Mouse (Mus musculus) megakaryocyte-erythroid progenitor cell, adult 5-6 weeks (primary cell): Measurements from ENCODE around the gene Btbd18. TPM values are rescaled to one million over a fixed set of nuclear protein-coding genes. Genes with fewer than 3 reads are reported as not detected.
"Not testable (repeated sequence)": the region's sequence is repeated elsewhere in the genome, so short reads cannot be mapped to it uniquely, and the experiment has no call there.

ENCODE experiments used
- ATAC-seq: replicated peaks from 2 replicates; pipeline ENCODE4 v1.8.0; 2016; ENCODE audit warnings: mild to moderate bottlenecking, inconsistent platforms; ENCODE audit not compliant: severe bottlenecking, poor library complexity, low FRiP score, low TSS enrichment
- total RNA-seq, 2 experiments: library from RNA; stranded (forward) in 1 of 2; stranded (reverse) in 1 of 2; fragments of 200-1000, 215-1000 nt in 1 of 2; fragments of >200 nt in 1 of 2; fragmentation: Nextera tagmentation in 1 of 2; gene quantifications; 2 replicates each; pipeline ENCODE4 v1.2.3; 2014 to 2017

Btbd18 gene
- total RNA-seq, 2 experiments from 2014 or later, result not detected

DNA sequence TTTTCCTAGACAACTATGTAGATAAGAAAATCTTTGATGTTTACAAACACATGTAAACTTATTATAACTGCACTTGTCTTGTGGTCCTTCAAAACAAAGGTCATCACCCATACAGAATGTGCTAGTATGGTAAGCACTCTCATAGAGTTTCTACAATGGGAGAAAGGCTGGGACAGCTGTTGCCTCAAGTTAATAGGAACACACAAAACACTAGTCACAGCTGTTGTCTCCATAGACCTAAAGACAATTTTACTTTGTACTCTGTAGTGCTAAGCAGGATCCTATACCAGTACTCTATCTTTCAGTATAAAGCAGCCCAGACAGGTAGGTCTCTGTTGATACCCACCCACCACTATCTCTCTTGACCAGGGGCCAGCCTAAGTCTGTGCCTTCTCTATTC is 18.0 kb upstream of the Btbd18 start:
- ATAC-seq, result 0 out of 2 replicates have a peak, but pooled peaks have one; percentile 16

- no peak for ATAC-seq
Observed at GRCm38 (mm10) chr2:84646138-84646537, 12.7 kb upstream of the Btbd18 start.

DNA sequence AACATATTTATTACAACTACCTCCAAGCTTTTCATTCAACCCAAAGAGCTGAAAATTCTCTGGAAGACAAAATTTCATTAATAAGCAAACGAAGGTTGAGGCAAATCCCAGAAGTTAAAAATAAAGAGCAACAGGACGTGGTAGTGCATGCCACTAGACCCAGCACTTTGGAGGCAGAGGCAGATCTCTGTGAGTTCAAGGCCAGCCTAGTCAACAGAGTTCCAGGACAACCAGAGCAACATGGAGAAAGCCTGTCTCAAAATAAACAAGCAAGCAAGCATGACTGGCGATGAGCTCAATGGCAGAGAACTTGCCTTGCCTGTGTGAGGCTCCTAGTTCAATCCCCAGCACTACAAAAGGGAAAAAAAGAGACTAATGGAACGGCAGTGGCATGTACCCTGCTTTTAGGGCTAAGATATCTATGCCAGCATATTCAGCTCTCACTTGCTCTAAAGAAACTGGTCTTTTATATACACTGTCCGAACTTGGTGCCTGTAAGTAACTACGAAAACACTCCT is 11.8 kb upstream of the Btbd18 start:
- no peak for ATAC-seq

DNA sequence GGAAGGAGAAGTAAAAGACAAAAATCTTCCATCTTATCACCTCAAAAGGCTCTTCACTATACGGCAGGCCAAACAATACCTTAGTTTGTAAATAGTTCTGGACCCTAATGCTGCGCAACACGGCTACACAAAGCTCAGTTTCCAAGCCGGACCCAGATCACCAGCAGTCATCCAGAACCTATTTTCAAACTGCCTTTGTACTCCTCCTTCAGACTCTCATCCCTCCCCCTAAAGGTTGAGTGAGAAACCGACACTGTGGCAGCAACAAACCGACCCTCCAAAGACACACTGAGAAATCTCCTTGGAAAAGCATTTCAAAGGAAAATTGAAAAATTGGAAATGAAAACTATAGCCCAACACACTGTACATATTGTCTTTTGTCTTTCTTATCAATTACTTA is 10.5 kb upstream of the Btbd18 start:
- ATAC-seq, result no peak

DNA sequence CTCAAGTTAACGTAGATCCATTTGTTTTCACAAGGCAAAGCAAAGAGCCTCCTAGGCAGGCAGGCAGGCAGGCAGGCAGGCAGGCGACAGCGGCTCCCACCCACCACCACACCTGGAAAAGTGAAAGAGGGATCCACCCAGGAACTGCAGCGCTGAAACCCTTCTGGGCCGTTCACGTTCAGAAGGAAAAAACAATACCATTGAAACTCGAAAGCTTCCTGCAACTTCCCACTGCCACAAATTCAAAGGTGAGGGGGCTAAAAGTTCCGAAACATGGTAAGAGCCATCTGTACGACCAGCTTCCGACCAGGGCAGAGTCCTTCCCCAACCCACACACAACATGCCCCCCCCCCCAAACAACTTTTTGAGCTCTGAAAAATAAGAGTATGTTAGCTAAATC is 9.2 kb upstream of the Btbd18 start:
- ATAC-seq, result no peak

GRCm38 (mm10) chr2:84650464-84651195 is 8.2 kb upstream of the Btbd18 start, which contains the start of gene Ctnnd1:
Gene Ctnnd1, minus strand, starts transcription at chr2:84650765.
- ATAC-seq, result peak; percentile 95

DNA sequence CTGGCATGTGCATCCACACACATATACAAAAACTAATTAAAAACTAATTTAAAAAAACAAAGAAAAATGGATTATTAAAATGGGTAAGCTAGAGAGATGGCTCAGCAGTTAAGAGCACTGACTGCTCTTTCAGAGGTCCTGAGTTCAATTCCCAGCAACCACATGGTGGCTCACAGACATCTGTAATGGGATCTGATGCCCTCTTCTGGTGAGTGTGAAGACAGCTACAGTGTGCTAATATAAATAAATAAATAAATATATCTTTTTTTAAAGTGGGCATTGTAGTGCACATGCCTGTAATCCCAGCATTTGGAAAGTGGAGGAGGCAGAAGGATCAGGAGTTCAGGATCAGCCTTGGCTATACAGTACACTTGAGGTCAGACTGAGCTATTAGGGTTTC is 5.5 kb upstream of the Btbd18 start:
- no peak for ATAC-seq

- ATAC-seq, result no peak
Observed at GRCm38 (mm10) chr2:84655864-84656263, 3.0 kb upstream of the Btbd18 start.

GRCm38 (mm10) chr2:84660253-84660652 is 1.4 kb downstream of the Btbd18 start:
- ATAC-seq, result peak; percentile 81

DNA sequence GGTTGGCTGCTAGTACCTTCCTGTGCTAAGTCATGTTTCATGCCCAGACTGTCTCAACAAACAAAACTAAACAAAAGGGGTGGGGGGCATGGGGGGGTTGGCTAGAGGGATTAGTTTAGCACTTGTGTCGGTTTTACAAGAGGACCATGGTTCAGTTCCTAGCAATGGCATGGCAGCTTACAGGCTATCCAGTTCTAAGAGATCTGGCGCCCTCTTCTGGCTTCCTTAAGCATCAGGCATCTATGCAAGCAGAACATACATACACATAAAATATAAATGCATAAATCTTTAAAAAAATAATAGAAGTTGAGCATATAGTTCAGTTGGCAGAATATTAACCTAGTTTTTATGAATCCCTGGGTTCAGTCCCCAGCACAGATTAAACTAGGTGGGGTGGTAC is 4.0 kb downstream of the Btbd18 start:
- peak; percentile 66; the same call in 1 of the 2 replicates for ATAC-seq

- no peak for ATAC-seq
Observed at GRCm38 (mm10) chr2:84666081-84666480, 7.2 kb downstream of the Btbd18 start.

DNA sequence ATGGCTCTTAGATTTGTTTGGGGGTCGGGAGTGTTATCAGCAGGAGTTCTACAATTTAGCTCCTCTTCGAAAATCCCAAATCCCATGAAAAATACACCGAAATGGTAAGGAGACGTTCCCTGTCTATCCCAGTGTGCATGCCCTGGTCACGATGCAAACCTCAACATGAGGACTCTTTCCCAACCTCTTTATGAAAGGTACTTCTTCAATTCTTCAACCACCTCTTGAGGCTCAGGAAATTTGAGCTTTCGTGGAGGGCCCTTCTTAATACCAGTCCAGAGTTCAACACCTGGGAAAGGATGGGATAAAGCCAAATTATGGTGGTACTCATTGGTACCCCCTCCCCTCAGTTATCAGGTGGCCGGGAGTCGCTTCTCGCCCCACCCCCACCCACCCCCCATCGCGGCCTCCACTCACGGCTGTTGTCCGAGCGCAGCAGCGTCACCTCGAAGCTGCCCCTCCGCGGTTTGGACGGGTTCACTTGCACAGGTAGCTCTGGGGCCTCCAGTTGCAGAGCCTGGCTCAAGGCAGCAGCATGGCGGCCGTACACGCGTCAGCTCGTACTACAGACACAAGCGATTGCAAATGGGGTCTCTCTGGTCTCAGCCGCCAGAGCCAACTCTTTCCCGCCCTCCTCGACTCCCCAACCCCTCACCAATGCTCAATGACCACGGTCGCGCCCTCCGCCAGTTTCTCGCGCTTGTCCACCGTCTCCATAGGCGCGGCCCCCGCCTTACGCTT is 11.1 kb downstream of the Btbd18 start:
- ATAC-seq, result peak; percentile 64

GRCm38 (mm10) chr2:84670569-84670933 is 11.7 kb downstream of the Btbd18 start, which contains the start of gene Selenoh:
Gene Selenoh, minus strand, starts transcription at chr2:84670770.
- ATAC-seq, result peak; percentile 94

GRCm38 (mm10) chr2:84671535-84671934 is 12.7 kb downstream of the Btbd18 start:
- ATAC-seq, result not testable (repeated sequence)

DNA sequence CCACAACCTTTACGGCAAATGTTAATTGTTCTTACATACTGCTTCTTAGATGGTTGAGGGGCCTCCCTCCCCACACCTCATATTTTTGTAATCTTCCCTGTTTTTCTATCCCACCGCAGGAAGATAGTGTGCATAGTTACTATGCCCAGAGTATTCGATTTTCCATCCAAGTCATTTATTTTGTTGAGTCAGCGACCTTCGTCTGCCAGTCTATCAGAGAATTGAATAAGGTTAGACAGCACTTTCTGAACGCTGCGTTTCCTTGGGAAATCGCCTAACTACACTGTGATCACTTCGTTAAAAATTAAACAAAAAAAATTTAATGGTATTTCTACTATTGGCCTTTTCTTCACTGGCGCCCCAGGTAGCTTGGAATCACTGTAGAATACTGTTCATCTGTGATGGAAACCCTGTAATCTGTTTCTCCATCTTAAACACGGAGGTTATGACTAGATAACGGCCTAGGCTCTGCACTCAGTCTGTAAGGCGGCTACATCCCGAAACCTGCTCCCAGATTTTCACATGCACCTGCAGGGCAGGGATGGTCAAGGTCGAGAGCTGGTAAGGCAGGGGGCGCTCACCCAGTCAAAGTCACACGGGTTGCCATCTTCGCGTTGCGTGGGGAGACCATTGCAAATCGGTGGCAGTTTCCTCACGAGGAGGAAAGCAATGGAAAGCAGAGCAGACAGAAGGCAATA is 18.5 kb downstream of the Btbd18 start:
- ATAC-seq, result peak; percentile 27

- ATAC-seq, result peak; percentile 96
Observed at GRCm38 (mm10) chr2:84677968-84678880, 19.3 kb downstream of the Btbd18 start, which contains the start of the genes Gm28635 and Med19. Gene Gm28635, minus strand, starts transcription at chr2:84678041. Gene Med19, plus strand, starts transcription at chr2:84678402.

GRCm38 (mm10) chr2:84679016-84679415 is 20.1 kb downstream of the Btbd18 start, which contains the start of gene Tmx2:
Gene Tmx2, minus strand, starts transcription at chr2:84679140.
- no peak for ATAC-seq

DNA sequence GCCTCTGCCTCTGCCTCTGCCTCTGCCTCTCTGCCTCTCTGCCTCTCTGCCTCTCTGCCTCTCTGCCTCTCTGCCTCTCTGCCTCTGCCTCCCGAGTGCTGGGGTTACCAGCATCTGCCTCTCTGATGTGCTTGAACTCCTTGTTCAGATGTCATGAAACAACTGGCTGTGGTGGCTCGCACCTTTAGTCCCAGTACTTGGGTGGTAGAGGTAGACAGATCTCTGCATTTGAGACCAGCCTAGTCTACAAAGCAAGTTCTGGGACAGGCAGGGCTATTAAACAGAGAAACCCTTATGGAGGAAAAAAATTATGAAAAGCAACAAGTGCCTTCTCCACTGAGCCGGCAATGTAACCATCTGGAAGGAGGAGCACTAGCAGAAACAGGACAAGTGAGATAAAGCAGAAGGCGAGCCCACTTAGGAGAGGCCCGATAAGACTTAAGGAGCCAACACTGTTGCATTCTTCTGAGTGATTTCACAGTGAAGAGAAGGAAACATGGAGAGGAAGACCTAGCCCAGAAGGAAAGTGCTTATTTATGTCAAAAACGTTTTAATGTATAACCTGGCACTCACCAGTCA is 23.8 kb downstream of the Btbd18 start:
- ATAC-seq, result peak; percentile 75
